Mouse (Mus musculus) kidney, embryonic 14.5 days (tissue): ENCODE data around the gene Mpdu1. TPM values are rescaled to one million over a fixed set of nuclear protein-coding genes. Genes with fewer than 3 reads are reported as not detected.

Source experiments
- ATAC-seq: fragments of 200-750 bp; cut with Nextera tagmentation; 2 replicates; pipeline ENCODE4 v1.8.0; 2017; ENCODE audit warnings: moderate number of reproducible peaks, mild to moderate bottlenecking, moderate TSS enrichment, moderate library complexity; ENCODE audit not compliant: low FRiP score, low TSS enrichment
- H3K27ac ChIP-seq: fragments of 300-500 bp; sonication (generic); 2 replicates; pipeline ENCODE4 v1.5.1; 2014; ENCODE audit warnings: low read depth, mild to moderate bottlenecking, low read length, moderate library complexity, mixed read lengths
- H3K27me3 ChIP-seq: fragments of 300-500 bp; sonication (generic); 2 replicates; pipeline ENCODE4 v1.6.1; 2014; ENCODE audit warnings: mild to moderate bottlenecking, low read length; ENCODE audit not compliant: control insufficient read depth, insufficient read depth
- H3K36me3 ChIP-seq: fragments of 300-500 bp; sonication (generic); 2 replicates; pipeline ENCODE4 v1.6.1; 2014; ENCODE audit warnings: low read length, mixed read lengths; ENCODE audit not compliant: control insufficient read depth, insufficient read depth
- H3K4me1 ChIP-seq: fragments of 300-500 bp; sonication (generic); 2 replicates; pipeline ENCODE4 v1.6.1; 2014; ENCODE audit warnings: low read length, mixed read lengths; ENCODE audit not compliant: control insufficient read depth, insufficient read depth
- H3K4me2 ChIP-seq: fragments of 300-500 bp; sonication (generic); replicated peaks from 2 replicates; pipeline ENCODE4 v1.6.1; 2014; ENCODE audit warnings: low read depth, mild to moderate bottlenecking, low read length
- H3K4me3 ChIP-seq: fragments of 300-500 bp; sonication (generic); 2 replicates; pipeline ENCODE4 v1.5.1; 2014; ENCODE audit warnings: mild to moderate bottlenecking, low read length
- H3K9ac ChIP-seq: fragments of 300-500 bp; sonication (generic); 2 replicates; pipeline ENCODE4 v1.6.1; 2014; ENCODE audit warnings: low read depth, mild to moderate bottlenecking, low read length, moderate library complexity
- H3K9me3 ChIP-seq: fragments of 300-500 bp; sonication (generic); 2 replicates; pipeline ENCODE4 v1.6.1; 2016; ENCODE audit warnings: low read length; ENCODE audit not compliant: control insufficient read depth
- WGBS: fragments of 180-500 bp; shearing (Covaris S2); extraction: QIAGEN DNeasy Blood & Tissue Kit; methylation state at CpG from one replicate; pipeline ENCODE4 v1.1.7; 2014; 5-methylcytosine and 5-hydroxymethylcytosine counted together
- polyA plus RNA-seq: library from polyadenylated mRNA; unstranded; fragments of >200 nt; fragmentation: Nextera tagmentation; extraction: Ambion mirVana; gene quantifications from 2 replicates; pipeline ENCODE4 v1.2.1, GENCODE M21; 2014

The Mpdu1 gene
- polyA plus RNA-seq, 1 experiment from 2014 or later: 42.3 TPM

DNA sequence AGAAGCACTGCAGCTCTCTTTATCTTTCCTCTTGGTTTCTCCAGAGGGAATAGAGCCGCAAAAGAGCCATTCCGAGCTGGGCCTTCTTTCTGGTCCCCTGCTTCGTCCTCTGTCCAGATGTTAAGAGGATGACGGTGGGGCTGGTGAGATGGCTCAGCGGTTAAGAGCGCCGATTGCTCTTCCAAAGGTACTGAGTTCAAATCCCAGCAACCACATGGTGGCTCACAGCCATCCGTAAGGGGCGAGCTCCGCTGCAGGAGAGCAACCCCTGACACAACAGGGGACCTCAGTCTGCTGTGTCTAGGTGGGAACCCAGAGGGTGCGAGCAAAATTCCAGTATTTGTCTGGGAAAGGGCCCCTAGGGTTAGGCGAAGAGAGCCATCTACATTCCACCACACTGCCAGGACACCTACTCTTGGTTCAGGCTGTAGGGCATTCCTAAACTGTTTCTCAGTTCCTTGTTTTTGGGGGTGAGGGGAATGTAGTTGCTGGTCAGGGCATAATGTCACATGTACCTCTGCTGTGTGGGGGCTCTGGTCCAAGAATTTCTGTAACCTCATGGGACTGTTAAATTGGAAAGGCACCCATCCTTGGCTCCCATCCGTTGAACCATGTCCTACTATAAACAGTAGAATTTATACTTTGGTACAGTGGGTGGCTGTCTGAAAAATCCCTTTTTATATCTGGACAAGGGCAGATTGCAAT lies 677 bp upstream of the Mpdu1 start:
- peak; percentile 3; the same call in 1 of the 2 replicates for ATAC-seq
- Histone ChIP-seq H3K36me3 (peaks cover 50% of the 10 kb centered on the region), H3K9me3 (no peaks in the 10 kb centered on the region), H3K9ac (peak overlapping the region; percentile 68; the same call in 1 of the 2 replicates), H3K27ac (peak overlapping the region; percentile 99), H3K4me1 (peaks cover 5% of the 10 kb centered on the region; the same call in 1 of the 2 replicates), H3K27me3 (no peaks in the 10 kb centered on the region), H3K4me3 (peak overlapping the region; percentile 56), H3K4me2 (peak overlapping the region; percentile 54)
- 69% methylated on average over 13 of the region's 13 CpGs for WGBS

DNA sequence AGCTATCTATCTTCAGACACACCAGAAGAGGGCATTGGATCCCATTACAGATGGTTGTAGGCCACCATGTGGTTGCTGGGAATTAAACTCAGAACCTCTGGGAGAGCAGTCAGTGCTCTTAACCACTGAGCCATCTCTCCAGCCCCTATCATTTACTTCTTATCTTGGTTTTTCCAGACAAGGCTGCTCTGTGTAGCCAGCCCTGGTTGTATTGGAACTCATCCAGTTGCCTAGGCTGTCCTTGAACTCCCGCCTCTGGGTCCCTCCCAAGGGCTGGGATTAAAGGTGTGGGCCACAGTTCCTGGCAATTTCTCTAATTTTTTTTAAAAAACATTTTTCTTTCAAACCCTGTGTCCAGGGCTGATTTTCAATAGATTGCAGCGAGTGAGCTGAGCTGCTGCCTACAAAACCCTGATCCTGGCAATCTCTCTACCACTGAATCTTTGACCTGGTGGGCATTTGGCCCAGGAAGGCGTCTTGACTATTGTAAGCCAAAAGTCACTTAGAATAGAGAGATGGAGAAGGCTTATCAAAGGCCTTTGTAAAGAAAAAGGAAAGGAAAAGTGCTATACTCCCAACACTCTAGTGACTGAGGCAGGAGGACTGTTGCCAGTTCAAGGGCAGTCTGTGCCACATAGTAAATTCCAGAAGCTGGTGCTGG lies 1.1 kb downstream of the Mpdu1 start:
- Histone ChIP-seq H3K9me3 (no peaks in the 10 kb centered on the region), H3K4me3 (peak overlapping the region; percentile 56), H3K4me1 (peaks cover 5% of the 10 kb centered on the region; the same call in 1 of the 2 replicates), H3K4me2 (peak overlapping the region; percentile 54), H3K9ac (peak overlapping the region; percentile 68; the same call in 1 of the 2 replicates), H3K27me3 (no peaks in the 10 kb centered on the region), H3K27ac (peak overlapping the region; percentile 99; the same call in 1 of the 2 replicates), H3K36me3 (peaks cover 54% of the 10 kb centered on the region)
- 83% methylated on average over 3 of the region's 3 CpGs for WGBS
- ATAC-seq: no peak

DNA sequence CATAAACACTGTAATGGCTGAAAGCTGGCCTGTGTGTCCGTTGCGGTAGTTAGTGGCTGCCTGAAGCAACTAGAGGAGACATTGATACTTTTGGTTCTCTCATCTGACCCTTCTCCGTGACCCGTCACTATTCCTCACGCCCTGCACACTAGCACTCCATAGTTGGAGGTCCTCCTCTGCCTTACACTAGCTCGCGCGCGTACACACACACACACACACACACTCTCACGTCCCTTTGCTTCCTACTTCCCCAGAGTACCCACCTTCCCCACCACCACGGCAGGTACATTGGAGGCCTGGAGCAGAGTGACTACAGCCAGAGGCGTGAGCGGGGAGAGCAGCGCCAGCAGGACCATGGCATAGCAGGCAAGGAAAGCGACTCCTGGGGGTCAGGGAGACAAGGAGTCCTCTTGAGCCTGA lies 5.0 kb downstream of the Mpdu1 start:
- Histone ChIP-seq H3K9ac (no peak overlapping the region), H3K9me3 (no peaks in the 10 kb centered on the region), H3K27ac (no peak overlapping the region), H3K4me2 (no peak overlapping the region), H3K4me3 (no peak overlapping the region), H3K27me3 (no peaks in the 10 kb centered on the region), H3K4me1 (peaks cover 5% of the 10 kb centered on the region; the same call in 1 of the 2 replicates), H3K36me3 (peaks cover 49% of the 10 kb centered on the region)
- WGBS: 87% methylated on average over 15 of the region's 15 CpGs
- ATAC-seq: no peak

DNA sequence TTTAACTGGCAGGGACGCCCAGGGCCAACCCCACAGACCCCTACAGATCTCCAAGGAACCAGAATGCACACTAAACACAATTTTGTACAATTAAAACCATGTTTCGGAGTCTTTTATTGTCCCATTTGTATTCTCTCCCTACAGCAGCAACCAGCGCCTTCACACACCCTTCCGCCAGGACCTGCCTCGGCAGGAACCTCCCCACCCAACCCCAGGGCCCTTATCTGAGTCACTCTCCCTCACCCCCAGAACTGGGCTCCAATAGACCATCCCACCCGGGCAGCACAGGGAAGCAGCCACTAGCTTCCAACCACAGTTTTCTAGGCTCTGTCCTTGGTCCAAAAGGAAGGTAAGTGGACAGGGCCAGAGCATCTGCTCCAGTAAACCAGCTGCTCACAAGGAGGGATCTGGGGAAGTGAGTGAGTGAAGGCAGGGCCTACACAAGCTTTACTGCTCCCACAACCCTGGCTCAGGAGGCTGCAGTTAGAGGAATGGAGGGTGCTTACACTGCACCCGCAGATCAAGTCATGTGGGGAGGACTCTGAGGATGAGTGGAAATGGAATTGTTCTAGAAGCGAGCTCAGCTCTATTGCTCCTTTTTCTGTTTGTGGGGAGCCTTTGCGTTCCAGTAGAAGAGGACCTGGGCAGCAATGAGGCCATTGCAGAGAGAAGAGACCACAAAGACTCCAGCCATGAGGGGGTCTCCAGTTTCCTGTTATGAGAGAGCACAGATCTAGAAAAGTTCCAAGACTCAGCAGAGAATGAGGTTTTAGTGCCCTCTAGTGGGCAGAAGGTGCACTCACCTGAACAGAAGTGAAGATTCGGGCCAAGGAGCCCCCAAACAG lies 5.6 kb downstream of the Mpdu1 start:
- Histone ChIP-seq H3K4me3 (no peak overlapping the region), H3K27me3 (no peaks in the 10 kb centered on the region), H3K4me2 (no peak overlapping the region), H3K36me3 (peaks cover 56% of the 10 kb centered on the region), H3K9me3 (no peaks in the 10 kb centered on the region), H3K4me1 (peaks cover 5% of the 10 kb centered on the region; the same call in 1 of the 2 replicates), H3K27ac (no peak overlapping the region), H3K9ac (no peak overlapping the region)
- ATAC-seq: no peak
- WGBS: 81% methylated on average over 10 of the region's 10 CpGs

DNA sequence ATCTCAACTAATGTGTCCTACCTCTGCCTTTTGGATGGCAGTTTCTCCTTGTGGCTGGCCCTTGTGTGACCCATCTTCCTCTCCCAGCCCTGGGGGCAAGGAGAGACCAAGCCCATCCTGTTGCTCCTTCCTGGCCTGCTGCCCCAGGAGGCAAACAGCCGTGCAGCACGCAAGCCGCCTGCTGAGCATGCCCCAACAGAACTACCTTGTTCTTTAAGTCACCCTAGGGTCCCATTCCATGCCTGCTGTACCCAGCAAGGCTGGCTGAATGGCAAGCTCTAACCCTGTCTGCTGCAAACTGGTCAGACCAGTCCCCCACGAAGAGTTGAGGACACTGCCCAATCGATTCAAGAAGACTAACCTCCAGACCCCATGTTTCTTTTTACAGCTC lies 6.4 kb downstream of the Mpdu1 start:
- peaks cover 63% of the 10 kb centered on the region for H3K36me3 ChIP-seq
- H3K9ac ChIP-seq: no peak overlapping the region
- no peak overlapping the region for H3K27ac ChIP-seq
- no peak for ATAC-seq
- peaks cover 5% of the 10 kb centered on the region; the same call in 1 of the 2 replicates for H3K4me1 ChIP-seq
- no peak overlapping the region for H3K4me3 ChIP-seq
- no peak overlapping the region for H3K4me2 ChIP-seq
- no peaks in the 10 kb centered on the region for H3K27me3 ChIP-seq
- 75% methylated on average over 5 of the region's 5 CpGs for WGBS
- no peaks in the 10 kb centered on the region for H3K9me3 ChIP-seq

DNA sequence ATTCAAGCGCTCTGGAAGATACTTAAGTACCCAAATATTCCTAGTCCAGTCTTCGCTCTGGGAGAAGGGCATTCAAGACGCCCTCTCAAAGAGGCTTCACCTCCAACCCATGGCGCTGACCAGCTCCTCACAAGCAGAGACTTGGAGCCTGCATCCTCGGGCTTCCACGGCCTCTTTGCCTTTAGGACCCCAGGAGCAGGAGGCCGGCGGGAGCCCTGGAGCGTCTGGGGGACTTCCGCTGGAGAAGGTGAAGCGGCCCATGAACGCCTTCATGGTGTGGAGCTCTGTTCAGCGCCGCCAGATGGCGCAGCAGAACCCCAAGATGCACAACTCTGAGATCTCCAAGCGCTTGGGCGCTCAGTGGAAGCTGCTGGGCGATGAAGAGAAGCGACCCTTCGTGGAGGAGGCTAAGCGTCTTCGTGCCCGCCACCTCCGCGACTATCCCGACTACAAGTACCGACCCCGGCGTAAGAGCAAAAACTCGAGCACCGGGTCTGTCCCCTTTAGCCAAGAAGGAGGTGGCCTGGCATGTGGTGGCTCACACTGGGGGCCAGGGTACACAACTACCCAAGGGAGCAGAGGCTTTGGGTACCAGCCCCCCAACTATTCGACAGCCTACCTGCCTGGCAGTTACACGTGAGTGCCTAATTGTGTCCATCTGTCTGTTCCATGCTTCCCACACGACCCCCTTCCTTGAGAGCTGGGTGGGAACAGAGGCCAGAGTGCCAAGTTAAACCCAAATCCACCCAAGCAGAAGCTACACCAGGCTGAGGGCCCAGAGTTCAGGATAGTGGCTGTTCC lies 7.0 kb downstream of the Mpdu1 start, which contains the start of gene Sox15:
Gene Sox15, plus strand, starts transcription at position 51 of the 801 bp plus-strand sequence.
- H3K4me1 ChIP-seq: peaks cover 5% of the 10 kb centered on the region; the same call in 1 of the 2 replicates
- H3K9me3 ChIP-seq: no peaks in the 10 kb centered on the region
- H3K36me3 ChIP-seq: peaks cover 69% of the 10 kb centered on the region
- no peak within 1 kb of the TSS for H3K4me2 ChIP-seq
- H3K27ac ChIP-seq: peak within 1 kb of the TSS; percentile 6; the same call in 1 of the 2 replicates
- H3K4me3 ChIP-seq: no peak within 1 kb of the TSS
- 15% methylated on average over 34 of the region's 34 CpGs for WGBS
- H3K27me3 ChIP-seq: no peaks in the 10 kb centered on the region
- peak; percentile 85 for ATAC-seq
- no peak within 1 kb of the TSS for H3K9ac ChIP-seq

DNA sequence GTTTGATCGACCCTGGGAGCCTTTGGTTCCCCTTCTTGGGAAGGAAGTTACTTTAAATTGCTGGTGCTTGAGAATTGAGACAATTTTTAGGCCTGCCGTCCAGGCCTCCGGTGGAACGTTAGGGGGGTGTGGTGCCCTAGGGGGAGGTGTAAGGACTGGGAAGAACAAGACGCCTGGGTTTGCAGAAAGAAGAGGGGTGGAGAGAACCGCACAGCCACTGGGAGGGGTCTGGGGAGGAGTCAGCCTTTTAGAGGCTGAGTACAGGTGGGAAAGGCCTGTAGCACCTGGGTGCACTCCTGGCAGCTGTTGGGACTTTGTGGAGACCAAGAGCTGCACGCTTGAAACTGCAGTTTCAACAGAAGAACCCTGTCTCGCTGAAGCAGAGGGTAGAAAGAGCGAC lies 7.7 kb downstream of the Mpdu1 start:
- no peak overlapping the region for H3K4me3 ChIP-seq
- H3K4me2 ChIP-seq: no peak overlapping the region
- no peaks in the 10 kb centered on the region for H3K27me3 ChIP-seq
- peaks cover 76% of the 10 kb centered on the region for H3K36me3 ChIP-seq
- H3K9me3 ChIP-seq: no peaks in the 10 kb centered on the region
- peak overlapping the region; percentile 6; the same call in 1 of the 2 replicates for H3K27ac ChIP-seq
- WGBS: 35% methylated on average over 9 of the region's 9 CpGs
- no peak overlapping the region for H3K9ac ChIP-seq
- H3K4me1 ChIP-seq: peaks cover 5% of the 10 kb centered on the region; the same call in 1 of the 2 replicates
- ATAC-seq: no peak

DNA sequence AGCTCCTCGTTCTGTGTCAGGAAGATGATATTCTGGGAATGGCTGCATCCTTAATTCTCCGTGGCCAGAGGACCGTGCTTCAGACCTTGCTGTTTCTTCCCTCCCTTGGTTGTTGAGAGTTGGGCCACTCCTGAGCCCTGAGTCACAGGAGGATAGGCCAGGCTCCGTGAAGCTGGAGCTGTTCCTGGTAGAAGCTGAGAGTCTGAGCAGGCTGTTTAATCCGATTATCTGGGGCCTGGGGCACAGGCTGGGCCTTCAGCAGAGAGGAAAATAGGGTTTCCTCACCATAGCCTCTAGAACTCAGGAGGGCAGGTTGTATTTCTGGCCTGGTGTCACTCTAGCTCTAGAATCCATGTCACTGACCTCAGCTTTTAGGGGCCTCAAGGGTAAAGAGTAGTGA lies 9.0 kb downstream of the Mpdu1 start:
- H3K27me3 ChIP-seq: no peaks in the 10 kb centered on the region
- peak overlapping the region; percentile 51 for H3K27ac ChIP-seq
- H3K9me3 ChIP-seq: no peaks in the 10 kb centered on the region
- no peak for ATAC-seq
- H3K4me2 ChIP-seq: no peak overlapping the region
- H3K4me3 ChIP-seq: no peak overlapping the region
- peaks cover 5% of the 10 kb centered on the region; the same call in 1 of the 2 replicates for H3K4me1 ChIP-seq
- no peak overlapping the region for H3K9ac ChIP-seq
- H3K36me3 ChIP-seq: peaks cover 80% of the 10 kb centered on the region
- 71% methylated on average over 5 of the region's 5 CpGs for WGBS
